Mouse (Mus musculus): ENCODE measurements around the gene Slc2a5. TPM values are rescaled to one million over a fixed set of nuclear protein-coding genes. Genes with fewer than 3 reads are reported as not detected.

The Slc2a5 gene
- polyA plus RNA-seq, 1 experiment from 2014 or later: 3.3 TPM

- H3K4me3 ChIP-seq (ENCODE audit: low read depth, low read length): no peak overlapping the region
- H3K27me3 ChIP-seq (ENCODE audit: control insufficient read depth, insufficient read depth, low read length): no peaks in the 10 kb centered on the region
- no peak overlapping the region for H3K4me2 ChIP-seq (ENCODE audit: low read depth)
- ATAC-seq (ENCODE audit: insufficient read depth, low FRiP score, low TSS enrichment) (no peak), DNase-seq (ENCODE audit: low spot score) (no peak)
- peaks cover 8% of the 10 kb centered on the region for H3K4me1 ChIP-seq (ENCODE audit: control insufficient read depth, insufficient read depth, low read length)
- H3K27ac ChIP-seq (ENCODE audit: low read depth, low read length): no peak overlapping the region
- H3K9ac ChIP-seq (ENCODE audit: low read length): no peak overlapping the region
- WGBS: 84% methylated on average over 4 of the region's 4 CpGs
- no peaks in the 10 kb centered on the region for H3K36me3 ChIP-seq (ENCODE audit: control insufficient read depth, insufficient read depth, low read length)
- H3K9me3 ChIP-seq (ENCODE audit: control insufficient read depth, low read length): no peaks in the 10 kb centered on the region
These were observed 33.7 kb upstream of the Slc2a5 start for GRCm38 (mm10) chr4:150085366-150085765.

- no peaks in the 10 kb centered on the region for H3K27me3 ChIP-seq (ENCODE audit: control insufficient read depth, insufficient read depth, low read length)
- DNase-seq (ENCODE audit: low spot score): no peak
- no peak overlapping the region for H3K9ac ChIP-seq (ENCODE audit: low read length)
- WGBS: 2% methylated on average over 7 of the region's 7 CpGs
- H3K9me3 ChIP-seq (ENCODE audit: control insufficient read depth, low read length): no peaks in the 10 kb centered on the region
- H3K4me2 ChIP-seq (ENCODE audit: low read depth): peak overlapping the region; percentile 99
- no peak for ATAC-seq (ENCODE audit: insufficient read depth, low FRiP score, low TSS enrichment)
- no peak overlapping the region for H3K27ac ChIP-seq (ENCODE audit: low read depth, low read length)
- peaks cover 8% of the 10 kb centered on the region for H3K4me1 ChIP-seq (ENCODE audit: control insufficient read depth, insufficient read depth, low read length)
- no peaks in the 10 kb centered on the region for H3K36me3 ChIP-seq (ENCODE audit: control insufficient read depth, insufficient read depth, low read length)
- H3K4me3 ChIP-seq (ENCODE audit: low read depth, low read length): peak overlapping the region; percentile 57
These were observed 32.3 kb upstream of the Slc2a5 start for GRCm38 (mm10) chr4:150086841-150087160.

GRCm38 (mm10) chr4:150087161-150087889 is 31.8 kb upstream of the Slc2a5 start, which contains the start of gene Gpr157:
Gene Gpr157 (plus strand): TSS chr4:150087365.
- Histone ChIP-seq H3K36me3 (ENCODE audit: control insufficient read depth, insufficient read depth, low read length) (no peaks in the 10 kb centered on the region), H3K4me2 (ENCODE audit: low read depth) (peak within 1 kb of the TSS; percentile 99), H3K9ac (ENCODE audit: low read length) (peak within 1 kb of the TSS; percentile 57), H3K4me1 (ENCODE audit: control insufficient read depth, insufficient read depth, low read length) (peaks cover 8% of the 10 kb centered on the region), H3K27ac (ENCODE audit: low read depth, low read length) (no peak within 1 kb of the TSS), H3K27me3 (ENCODE audit: control insufficient read depth, insufficient read depth, low read length) (no peaks in the 10 kb centered on the region), H3K9me3 (ENCODE audit: control insufficient read depth, low read length) (no peaks in the 10 kb centered on the region), H3K4me3 (ENCODE audit: low read depth, low read length) (peak within 1 kb of the TSS; percentile 57)
- ATAC-seq (ENCODE audit: insufficient read depth, low FRiP score, low TSS enrichment) (peak; percentile 90), DNase-seq (ENCODE audit: low spot score) (peak; percentile 94)
- under 1% methylated on average over 46 of the region's 56 CpGs for WGBS

GRCm38 (mm10) chr4:150087890-150088530 is 31.1 kb upstream of the Slc2a5 start:
- H3K9ac ChIP-seq (ENCODE audit: low read length): peak overlapping the region; percentile 57
- 15% methylated on average over 29 of the region's 29 CpGs for WGBS
- H3K27me3 ChIP-seq (ENCODE audit: control insufficient read depth, insufficient read depth, low read length): no peaks in the 10 kb centered on the region
- peaks cover 8% of the 10 kb centered on the region for H3K4me1 ChIP-seq (ENCODE audit: control insufficient read depth, insufficient read depth, low read length)
- ATAC-seq (ENCODE audit: insufficient read depth, low FRiP score, low TSS enrichment) (no peak), DNase-seq (ENCODE audit: low spot score) (no peak)
- no peak overlapping the region for H3K27ac ChIP-seq (ENCODE audit: low read depth, low read length)
- peak overlapping the region; percentile 57 for H3K4me3 ChIP-seq (ENCODE audit: low read depth, low read length)
- H3K4me2 ChIP-seq (ENCODE audit: low read depth): peak overlapping the region; percentile 99
- no peaks in the 10 kb centered on the region for H3K9me3 ChIP-seq (ENCODE audit: control insufficient read depth, low read length)
- H3K36me3 ChIP-seq (ENCODE audit: control insufficient read depth, insufficient read depth, low read length): no peaks in the 10 kb centered on the region

- H3K36me3 ChIP-seq (ENCODE audit: control insufficient read depth, insufficient read depth, low read length): no peaks in the 10 kb centered on the region
- no peak for ATAC-seq (ENCODE audit: insufficient read depth, low FRiP score, low TSS enrichment)
- no peaks in the 10 kb centered on the region for H3K9me3 ChIP-seq (ENCODE audit: control insufficient read depth, low read length)
- H3K27me3 ChIP-seq (ENCODE audit: control insufficient read depth, insufficient read depth, low read length): no peaks in the 10 kb centered on the region
- no peak overlapping the region for H3K27ac ChIP-seq (ENCODE audit: low read depth, low read length)
- no peak for DNase-seq (ENCODE audit: low spot score)
- H3K4me1 ChIP-seq (ENCODE audit: control insufficient read depth, insufficient read depth, low read length): peaks cover 12% of the 10 kb centered on the region
- H3K4me3 ChIP-seq (ENCODE audit: low read depth, low read length): no peak overlapping the region
- H3K4me2 ChIP-seq (ENCODE audit: low read depth): no peak overlapping the region
- H3K9ac ChIP-seq (ENCODE audit: low read length): no peak overlapping the region
- WGBS: 81% methylated on average over 10 of the region's 10 CpGs
These were observed 30.0 kb upstream of the Slc2a5 start for GRCm38 (mm10) chr4:150089121-150089520.

GRCm38 (mm10) chr4:150091887-150092582 is 27.0 kb upstream of the Slc2a5 start:
- H3K4me2 ChIP-seq (ENCODE audit: low read depth): no peak overlapping the region
- 83% methylated on average over 18 of the region's 18 CpGs for WGBS
- DNase-seq (ENCODE audit: low spot score) (peak; percentile 46), ATAC-seq (ENCODE audit: insufficient read depth, low FRiP score, low TSS enrichment) (no peak)
- no peaks in the 10 kb centered on the region for H3K27me3 ChIP-seq (ENCODE audit: control insufficient read depth, insufficient read depth, low read length)
- peaks cover 20% of the 10 kb centered on the region for H3K4me1 ChIP-seq (ENCODE audit: control insufficient read depth, insufficient read depth, low read length)
- no peaks in the 10 kb centered on the region for H3K36me3 ChIP-seq (ENCODE audit: control insufficient read depth, insufficient read depth, low read length)
- no peak overlapping the region for H3K9ac ChIP-seq (ENCODE audit: low read length)
- H3K4me3 ChIP-seq (ENCODE audit: low read depth, low read length): no peak overlapping the region
- H3K27ac ChIP-seq (ENCODE audit: low read depth, low read length): no peak overlapping the region
- H3K9me3 ChIP-seq (ENCODE audit: control insufficient read depth, low read length): no peaks in the 10 kb centered on the region

GRCm38 (mm10) chr4:150092583-150092902 is 26.5 kb upstream of the Slc2a5 start:
- no peak for ATAC-seq (ENCODE audit: insufficient read depth, low FRiP score, low TSS enrichment)
- Histone ChIP-seq H3K4me2 (ENCODE audit: low read depth) (no peak overlapping the region), H3K27me3 (ENCODE audit: control insufficient read depth, insufficient read depth, low read length) (no peaks in the 10 kb centered on the region), H3K36me3 (ENCODE audit: control insufficient read depth, insufficient read depth, low read length) (no peaks in the 10 kb centered on the region), H3K4me1 (ENCODE audit: control insufficient read depth, insufficient read depth, low read length) (peaks cover 20% of the 10 kb centered on the region), H3K9ac (ENCODE audit: low read length) (no peak overlapping the region), H3K4me3 (ENCODE audit: low read depth, low read length) (no peak overlapping the region), H3K27ac (ENCODE audit: low read depth, low read length) (no peak overlapping the region), H3K9me3 (ENCODE audit: control insufficient read depth, low read length) (no peaks in the 10 kb centered on the region)
- 67% methylated on average over 3 of the region's 3 CpGs for WGBS
- DNase-seq (ENCODE audit: low spot score): no peak

GRCm38 (mm10) chr4:150093560-150094462 is 25.3 kb upstream of the Slc2a5 start:
- ATAC-seq (ENCODE audit: insufficient read depth, low FRiP score, low TSS enrichment) (0 out of 2 replicates have a peak, but pooled peaks have one; percentile 31), DNase-seq (ENCODE audit: low spot score) (no peak)
- peaks cover 16% of the 10 kb centered on the region for H3K4me1 ChIP-seq (ENCODE audit: control insufficient read depth, insufficient read depth, low read length)
- no peak overlapping the region for H3K4me2 ChIP-seq (ENCODE audit: low read depth)
- H3K9ac ChIP-seq (ENCODE audit: low read length): 0 out of 2 replicates have a peak overlapping the region, but pooled peaks have one; percentile 15
- H3K4me3 ChIP-seq (ENCODE audit: low read depth, low read length): no peak overlapping the region
- peak overlapping the region; percentile 74 for H3K27ac ChIP-seq (ENCODE audit: low read depth, low read length)
- WGBS: 28% methylated on average over 11 of the region's 12 CpGs
- no peaks in the 10 kb centered on the region for H3K9me3 ChIP-seq (ENCODE audit: control insufficient read depth, low read length)
- H3K36me3 ChIP-seq (ENCODE audit: control insufficient read depth, insufficient read depth, low read length): no peaks in the 10 kb centered on the region
- H3K27me3 ChIP-seq (ENCODE audit: control insufficient read depth, insufficient read depth, low read length): no peaks in the 10 kb centered on the region
